Mouse (Mus musculus) macrophage (primary cell): ENCODE data around the gene Heatr6. TPM values are rescaled to one million over a fixed set of nuclear protein-coding genes. Genes with fewer than 3 reads are reported as not detected.
A peak's percentile ranks its signal among the peaks of the same experiment; 100 is the strongest.

Experiments used
- H3K27ac ChIP-seq: fragments of 350-480 bp; formaldehyde crosslinking; 2 replicates; pipeline ENCODE4 v1.9.0; 2021
- H3K36me3 ChIP-seq: fragments of 350-480 bp; formaldehyde crosslinking; 2 replicates; pipeline ENCODE4 v1.9.0; 2021; ENCODE audit errors: inconsistent target
- H3K4me3 ChIP-seq: fragments of 350-480 bp; formaldehyde crosslinking; 2 replicates; pipeline ENCODE4 v1.9.0; 2021; ENCODE audit errors: inconsistent target
- H3K79me2 ChIP-seq: fragments of 350-480 bp; formaldehyde crosslinking; 2 replicates; pipeline ENCODE4 v1.9.0; 2021; ENCODE audit errors: inconsistent target
- WGBS: methylation state at CpG from one replicate; pipeline ENCODE4 v1.1.7; 2026; ENCODE audit warnings: inconsistent platforms; ENCODE audit not compliant: missing documents; 5-methylcytosine and 5-hydroxymethylcytosine counted together
- polyA plus RNA-seq: library from polyadenylated mRNA; stranded (reverse); fragments of 250-400 nt; gene quantifications from 3 replicates; pipeline ENCODE4 v1.2.4, GENCODE M21; 2018; ENCODE audit warnings: inconsistent platforms

The Heatr6 gene
- polyA plus RNA-seq, 1 experiment from 2014 or later: 7.6 TPM

GRCm38 (mm10) chr11:83739241-83739640, 14.3 kb upstream of the Heatr6 start:
- Histone ChIP-seq H3K36me3 (no peaks in the 10 kb centered on the region), H3K4me3 (no peak overlapping the region), H3K79me2 (no peaks in the 10 kb centered on the region), H3K27ac (no peak overlapping the region)
- 28% methylated on average over 5 of the region's 5 CpGs for WGBS

GRCm38 (mm10) chr11:83740443-83740991, 13.0 kb upstream of the Heatr6 start:
- Histone ChIP-seq H3K36me3 (no peaks in the 10 kb centered on the region), H3K79me2 (no peaks in the 10 kb centered on the region), H3K4me3 (no peak overlapping the region), H3K27ac (no peak overlapping the region)
- WGBS: 90% methylated on average over 4 of the region's 4 CpGs

GRCm38 (mm10) chr11:83741841-83742240, 11.7 kb upstream of the Heatr6 start:
- Histone ChIP-seq H3K79me2 (no peaks in the 10 kb centered on the region), H3K27ac (no peak overlapping the region), H3K4me3 (no peak overlapping the region), H3K36me3 (no peaks in the 10 kb centered on the region)
- WGBS: 96% methylated on average over 5 of the region's 5 CpGs

GRCm38 (mm10) chr11:83742731-83743355, 10.7 kb upstream of the Heatr6 start:
- Histone ChIP-seq H3K4me3 (no peak overlapping the region), H3K27ac (no peak overlapping the region)
- 83% methylated on average over 9 of the region's 9 CpGs for WGBS

GRCm38 (mm10) chr11:83743525-83743924, 10.0 kb upstream of the Heatr6 start:
- Histone ChIP-seq H3K36me3 (no peaks in the 10 kb centered on the region), H3K4me3 (no peak overlapping the region), H3K79me2 (no peaks in the 10 kb centered on the region), H3K27ac (no peak overlapping the region)
- 66% methylated on average over 3 of the region's 3 CpGs for WGBS

More at GRCm38 (mm10) chr11:83742731-83743355, 10.7 kb upstream of the Heatr6 start:
- Histone ChIP-seq H3K36me3 (no peaks in the 10 kb centered on the region), H3K79me2 (no peaks in the 10 kb centered on the region)

GRCm38 (mm10) chr11:83746152-83746551, 7.3 kb upstream of the Heatr6 start:
- Histone ChIP-seq H3K79me2 (no peaks in the 10 kb centered on the region), H3K4me3 (no peak overlapping the region), H3K36me3 (no peaks in the 10 kb centered on the region), H3K27ac (no peak overlapping the region)
- 75% methylated on average over 4 of the region's 4 CpGs for WGBS

- H3K4me3 ChIP-seq: no peak within 1 kb of the TSS
- 80% methylated on average over 4 of the region's 5 CpGs for WGBS
- no peak within 1 kb of the TSS for H3K27ac ChIP-seq
- no peaks in the 10 kb centered on the region for H3K79me2 ChIP-seq
- H3K36me3 ChIP-seq: no peaks in the 10 kb centered on the region
Measured at GRCm38 (mm10) chr11:83746681-83747080, 6.8 kb upstream of the Heatr6 start, which contains the start of gene Wfdc21. TSS of gene Wfdc21 (plus strand) at chr11:83746940.

GRCm38 (mm10) chr11:83747376-83748265, 5.9 kb upstream of the Heatr6 start:
- H3K27ac ChIP-seq: no peak overlapping the region
- no peak overlapping the region for H3K4me3 ChIP-seq
- WGBS: 82% methylated on average over 6 of the region's 6 CpGs
- H3K36me3 ChIP-seq: no peaks in the 10 kb centered on the region
- H3K79me2 ChIP-seq: no peaks in the 10 kb centered on the region

GRCm38 (mm10) chr11:83754227-83754626, 731 bp downstream of the Heatr6 start:
- 13% methylated on average over 7 of the region's 8 CpGs for WGBS

GRCm38 (mm10) chr11:83767306-83767705, 13.8 kb downstream of the Heatr6 start:
- 82% methylated on average over 9 of the region's 9 CpGs for WGBS
- Histone ChIP-seq H3K36me3 (peaks cover 93% of the 10 kb centered on the region), H3K4me3 (no peak overlapping the region), H3K27ac (no peak overlapping the region), H3K79me2 (no peaks in the 10 kb centered on the region)

More at GRCm38 (mm10) chr11:83754227-83754626, 731 bp downstream of the Heatr6 start:
- H3K79me2 ChIP-seq: peaks cover 20% of the 10 kb centered on the region
- H3K4me3 ChIP-seq: peak overlapping the region; percentile 89
- peak overlapping the region; percentile 42 for H3K27ac ChIP-seq
- H3K36me3 ChIP-seq: peaks cover 31% of the 10 kb centered on the region

GRCm38 (mm10) chr11:83768976-83769375, 15.5 kb downstream of the Heatr6 start:
- Histone ChIP-seq H3K27ac (no peak overlapping the region), H3K36me3 (peaks cover 93% of the 10 kb centered on the region), H3K79me2 (no peaks in the 10 kb centered on the region), H3K4me3 (no peak overlapping the region)
- WGBS: 93% methylated on average over 4 of the region's 4 CpGs

GRCm38 (mm10) chr11:83771014-83771413, 17.5 kb downstream of the Heatr6 start:
- H3K36me3 ChIP-seq: peaks cover 90% of the 10 kb centered on the region
- no peaks in the 10 kb centered on the region for H3K79me2 ChIP-seq
- WGBS: 97% methylated on average over 7 of the region's 7 CpGs
- no peak overlapping the region for H3K27ac ChIP-seq
- no peak overlapping the region for H3K4me3 ChIP-seq

GRCm38 (mm10) chr11:83772341-83772740, 18.8 kb downstream of the Heatr6 start:
- no peaks in the 10 kb centered on the region for H3K79me2 ChIP-seq
- H3K27ac ChIP-seq: no peak overlapping the region
- WGBS: 100% methylated on average over 6 of the region's 6 CpGs
- peaks cover 92% of the 10 kb centered on the region for H3K36me3 ChIP-seq
- H3K4me3 ChIP-seq: no peak overlapping the region

- Histone ChIP-seq H3K4me3 (no peak overlapping the region), H3K27ac (no peak overlapping the region), H3K79me2 (no peaks in the 10 kb centered on the region), H3K36me3 (peaks cover 91% of the 10 kb centered on the region)
- 92% methylated on average over 16 of the region's 16 CpGs for WGBS
Measured at GRCm38 (mm10) chr11:83773691-83774090, 20.2 kb downstream of the Heatr6 start.

GRCm38 (mm10) chr11:83774324-83774723, 20.8 kb downstream of the Heatr6 start:
- Histone ChIP-seq H3K27ac (no peak overlapping the region), H3K79me2 (no peaks in the 10 kb centered on the region), H3K4me3 (no peak overlapping the region), H3K36me3 (peaks cover 91% of the 10 kb centered on the region)
- WGBS: 96% methylated on average over 11 of the region's 11 CpGs
